Mouse (Mus musculus): Measurements from ENCODE around the gene Irx2.

The Irx2 gene

GRCm38 (mm10) chr13:72628462-72628916 is at the start of gene Irx2:
TSS of gene Irx2 (plus strand) at chr13:72628820.
- peak; percentile 49 for DNase-seq (ENCODE audit: low read depth, low spot score)

GRCm38 (mm10) chr13:72581276-72581675 is 47.3 kb upstream of the Irx2 start:
- no peak for DNase-seq (ENCODE audit: low read depth, low spot score)

DNA sequence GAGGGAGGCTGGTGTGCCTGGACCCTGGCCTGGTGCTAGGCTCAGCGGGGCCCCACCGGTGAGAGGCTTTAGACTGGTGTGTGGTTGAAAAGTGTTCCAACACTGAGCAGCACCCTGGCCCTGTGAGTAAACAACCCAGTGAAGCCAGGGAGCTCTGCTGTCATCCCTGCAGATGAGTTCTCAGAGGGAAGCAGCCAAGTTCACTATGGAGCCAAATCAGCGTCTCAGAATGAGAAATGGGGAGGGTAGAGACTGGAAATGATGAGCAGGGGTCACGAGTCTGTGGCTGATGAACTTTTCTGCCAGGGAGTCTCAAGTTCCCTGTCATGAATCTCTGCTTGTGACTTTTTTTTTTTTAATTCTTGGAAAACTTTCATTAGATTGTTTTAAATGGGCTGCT is 36.1 kb upstream of the Irx2 start:
- no peak for DNase-seq (ENCODE audit: low read depth, low spot score)

- DNase-seq (ENCODE audit: low read depth, low spot score) = no peak
Measured at GRCm38 (mm10) chr13:72593310-72593709, 35.3 kb upstream of the Irx2 start.

DNA sequence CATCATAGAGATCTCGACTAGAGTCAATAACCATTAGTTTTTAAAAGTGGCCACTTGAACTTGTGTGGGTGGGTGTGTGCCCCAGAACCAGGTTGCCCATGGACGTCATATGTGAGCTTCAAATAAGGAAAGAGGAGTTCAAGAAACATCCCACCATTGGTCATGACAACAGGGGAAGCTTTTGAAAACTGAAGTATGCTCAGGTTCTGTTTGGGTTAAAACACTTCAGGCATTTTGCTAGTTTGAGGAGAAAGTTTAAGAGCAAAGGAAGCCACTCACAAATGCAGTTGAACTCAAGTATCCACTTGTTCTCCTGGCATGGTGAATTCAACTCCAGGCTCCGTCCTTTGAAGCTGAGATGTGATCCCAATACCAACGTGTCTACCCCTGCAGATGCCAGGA is 34.9 kb upstream of the Irx2 start:
- no peak for DNase-seq (ENCODE audit: low read depth, low spot score)

GRCm38 (mm10) chr13:72599254-72599653 is 29.4 kb upstream of the Irx2 start:
- DNase-seq (ENCODE audit: low read depth, low spot score) = no peak

- DNase-seq (ENCODE audit: low read depth, low spot score) = no peak
Measured at GRCm38 (mm10) chr13:72608706-72609105, 19.9 kb upstream of the Irx2 start.

GRCm38 (mm10) chr13:72610277-72610676 is 18.3 kb upstream of the Irx2 start:
- no peak for DNase-seq (ENCODE audit: low read depth, low spot score)

DNA sequence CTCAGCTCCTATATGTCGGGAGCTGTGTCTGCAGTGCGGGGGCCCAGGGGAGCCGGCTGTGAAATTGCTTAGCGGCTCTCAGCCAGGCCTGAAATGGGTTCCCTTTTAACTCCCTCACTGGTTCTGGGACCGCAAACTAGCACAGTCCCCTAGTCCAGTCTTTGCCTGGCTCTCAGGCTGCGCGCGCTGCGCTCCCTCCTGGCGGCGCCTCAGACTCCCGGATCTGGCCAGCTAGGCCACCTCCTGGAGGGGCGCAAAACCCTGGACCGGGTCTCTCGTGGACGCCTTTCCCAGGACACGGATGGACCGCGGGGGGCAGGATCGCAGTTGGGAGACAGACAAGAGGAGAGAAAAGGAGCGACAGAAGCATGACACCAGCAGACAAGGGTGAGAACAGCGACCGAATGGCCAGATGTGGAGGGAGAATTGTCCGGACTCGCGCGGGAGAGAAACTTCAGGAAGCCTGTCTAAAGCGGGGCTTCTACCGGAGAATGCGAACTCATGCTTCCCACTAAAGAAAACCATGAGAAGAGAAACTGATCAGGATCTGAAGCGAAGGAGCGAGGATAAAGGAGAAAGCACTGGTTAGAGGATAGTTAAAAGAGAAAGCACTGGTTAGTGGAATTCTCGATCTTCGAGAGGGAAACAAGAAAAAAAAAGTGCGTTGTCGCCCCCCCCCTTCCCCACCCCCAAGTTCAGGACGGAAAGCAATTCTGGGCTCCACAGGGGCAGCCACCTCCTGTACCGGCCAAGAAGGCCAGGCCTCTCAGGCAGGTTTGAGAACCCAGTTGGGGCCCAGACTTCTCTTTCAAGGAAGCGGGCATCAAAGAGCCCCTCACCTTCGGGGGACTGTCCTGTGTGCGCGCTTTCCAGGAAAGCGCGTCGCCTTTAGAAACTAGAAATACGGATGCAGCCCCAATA is 4.4 kb upstream of the Irx2 start:
- DNase-seq (ENCODE audit: low read depth, low spot score) = no peak

GRCm38 (mm10) chr13:72624847-72625170 is 3.8 kb upstream of the Irx2 start:
- no peak for DNase-seq (ENCODE audit: low read depth, low spot score)

- DNase-seq (ENCODE audit: low read depth, low spot score) = no peak
Measured at GRCm38 (mm10) chr13:72625236-72625950, 3.2 kb upstream of the Irx2 start.

GRCm38 (mm10) chr13:72627391-72628321 is 964 bp upstream of the Irx2 start:
- no peak for DNase-seq (ENCODE audit: low read depth, low spot score)

- no peak for DNase-seq (ENCODE audit: low read depth, low spot score)
Measured at GRCm38 (mm10) chr13:72628935-72629631, 463 bp downstream of the Irx2 start.

DNA sequence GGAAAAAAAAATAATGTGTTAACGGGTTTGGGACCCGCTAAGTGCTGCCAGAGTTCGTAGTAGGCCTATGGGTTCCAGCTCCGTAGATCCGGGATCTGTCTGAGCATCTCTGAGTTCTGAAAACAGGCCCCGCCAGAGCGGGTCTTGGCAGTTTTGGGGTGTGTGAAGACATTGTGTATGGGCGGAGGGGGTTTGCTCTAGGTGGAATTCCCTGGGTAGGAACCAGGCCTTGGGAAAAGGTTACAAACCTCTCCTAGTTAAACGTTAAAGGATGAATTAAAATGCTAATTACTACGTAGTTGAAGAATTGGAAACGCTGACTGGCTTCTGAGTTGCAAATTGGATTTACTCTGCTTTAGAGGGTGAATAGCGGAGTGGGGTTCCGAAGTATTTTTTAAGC is 1.2 kb downstream of the Irx2 start:
- DNase-seq (ENCODE audit: low read depth, low spot score) = no peak

GRCm38 (mm10) chr13:72630501-72631372 is 2.1 kb downstream of the Irx2 start:
- DNase-seq (ENCODE audit: low read depth, low spot score) = no peak

DNA sequence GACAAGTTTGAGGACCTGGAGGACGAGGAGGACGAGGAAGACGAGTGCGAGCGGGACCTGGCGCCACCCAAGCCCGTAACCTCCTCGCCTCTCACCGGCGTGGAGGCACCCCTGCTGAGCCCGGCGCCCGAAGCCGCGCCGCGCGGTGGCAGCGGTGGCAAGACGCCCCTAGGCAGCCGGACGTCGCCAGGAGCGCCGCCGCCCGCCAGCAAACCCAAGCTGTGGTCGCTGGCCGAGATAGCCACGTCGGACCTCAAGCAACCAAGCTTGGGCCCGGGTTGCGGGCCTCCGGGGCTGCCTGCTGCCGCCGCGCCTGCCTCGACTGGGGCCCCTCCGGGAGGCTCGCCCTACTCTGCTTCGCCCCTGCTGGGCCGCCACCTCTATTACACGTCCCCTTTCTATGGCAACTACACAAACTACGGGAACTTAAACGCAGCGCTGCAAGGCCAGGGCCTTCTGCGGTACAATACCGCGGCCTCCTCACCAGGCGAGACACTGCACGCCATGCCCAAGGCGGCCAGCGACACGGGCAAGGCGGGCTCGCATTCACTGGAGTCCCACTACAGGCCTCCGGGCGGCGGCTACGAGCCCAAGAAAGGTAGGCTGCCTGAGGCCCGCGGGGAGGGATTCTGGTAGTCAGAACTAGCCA is 2.9 kb downstream of the Irx2 start:
- no peak for DNase-seq (ENCODE audit: low read depth, low spot score)

GRCm38 (mm10) chr13:72632361-72632760 is 3.7 kb downstream of the Irx2 start:
- DNase-seq (ENCODE audit: low read depth, low spot score) = no peak

DNA sequence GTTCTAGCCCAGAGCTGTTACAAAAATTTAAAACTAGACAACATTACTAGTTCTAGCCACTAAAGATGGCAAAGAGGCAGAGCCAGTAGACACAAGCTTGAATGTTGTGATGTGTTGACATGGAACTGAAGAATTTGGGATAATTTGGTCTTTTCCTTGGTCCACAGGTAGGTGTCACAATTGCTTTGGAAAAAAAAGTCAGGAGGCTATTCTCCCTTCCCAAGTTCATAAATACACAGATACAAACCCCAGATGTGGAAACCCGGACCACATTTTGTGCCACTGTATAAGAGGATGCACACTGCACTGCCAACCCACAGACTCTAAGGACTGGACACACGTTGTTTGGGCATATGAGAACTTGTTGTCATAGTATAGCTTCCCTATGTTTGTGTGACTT is 4.5 kb downstream of the Irx2 start:
- no peak for DNase-seq (ENCODE audit: low read depth, low spot score)

DNA sequence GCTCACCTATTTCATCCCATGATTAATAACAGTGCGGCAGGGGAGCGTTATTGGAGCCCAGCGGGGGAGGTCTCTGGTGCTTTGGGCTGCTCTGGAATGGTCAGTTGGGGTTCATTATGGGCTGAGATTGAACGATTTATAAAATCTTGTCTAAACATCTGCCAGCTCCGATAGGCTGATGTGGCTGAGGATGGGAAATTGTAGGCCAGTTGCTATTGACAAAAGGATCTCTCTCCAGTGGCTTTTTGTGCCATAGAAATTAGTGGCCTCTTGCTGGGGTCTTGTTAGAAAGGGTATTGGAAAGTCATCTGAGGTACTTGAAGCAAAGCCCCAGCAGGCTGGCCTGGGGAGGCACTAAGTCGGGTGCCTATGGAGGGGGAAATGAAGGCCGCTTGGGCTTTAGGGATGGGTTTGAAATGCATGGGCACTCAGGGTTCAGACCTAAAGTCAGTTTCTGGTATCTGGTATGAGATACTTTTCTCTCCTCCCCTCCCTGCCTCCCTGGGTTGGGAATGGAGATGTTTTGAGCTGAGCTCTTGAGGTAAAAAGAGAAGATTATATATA is 6.2 kb downstream of the Irx2 start:
- no peak for DNase-seq (ENCODE audit: low read depth, low spot score)

All from brain, adult 2 months (tissue).